Mouse (Mus musculus): ENCODE measurements around the gene Mrtfb. TPM values are rescaled to one million over a fixed set of nuclear protein-coding genes. Genes with fewer than 3 reads are reported as not detected.
A peak's percentile ranks its signal among the peaks of the same experiment; 100 is the strongest.

Mrtfb gene
- polyA plus RNA-seq, 1 experiment from 2014 or later = 32.5 TPM

DNA sequence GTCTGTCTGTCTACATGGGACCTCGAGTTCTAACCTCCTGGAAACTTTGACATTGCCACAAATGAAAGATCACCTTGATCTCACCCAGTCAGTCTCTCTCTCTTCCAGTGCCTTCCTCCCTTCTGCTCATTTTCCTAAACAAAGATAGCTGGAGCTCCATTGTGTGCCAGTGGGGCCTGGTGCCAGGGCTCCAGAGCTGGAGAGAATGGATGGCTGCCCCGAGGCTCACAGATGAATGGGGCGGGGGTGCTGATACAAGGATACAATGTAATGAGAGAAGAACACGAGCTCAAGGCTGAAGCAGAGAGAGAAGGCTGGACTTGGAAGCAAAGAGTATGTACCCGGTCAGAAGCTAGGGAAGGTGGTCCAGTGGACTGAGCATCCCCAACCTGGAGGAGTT is 189.2 kb downstream of the Mrtfb start:
- Histone ChIP-seq H3K9ac (ENCODE audit: low read length) (no peak overlapping the region), H3K4me1 (ENCODE audit: control insufficient read depth, insufficient read depth, low read length) (0 out of 2 replicates have a peak, but pooled peaks cover 2% of the 10 kb centered on the region), H3K36me3 (ENCODE audit: control insufficient read depth, insufficient read depth, low read length) (no peaks in the 10 kb centered on the region), H3K27me3 (ENCODE audit: control insufficient read depth, insufficient read depth, low read length) (peaks cover 24% of the 10 kb centered on the region), H3K27ac (replicated peaks; ENCODE audit: low read depth, low read length) (no peak overlapping the region), H3K9me3 (ENCODE audit: control insufficient read depth, low read length) (no peaks in the 10 kb centered on the region), H3K4me3 (ENCODE audit: low read depth, low read length) (no peak overlapping the region), H3K4me2 (ENCODE audit: low read depth, severe bottlenecking) (no peak overlapping the region)
- no peak for ATAC-seq (ENCODE audit: insufficient number of reproducible peaks, low FRiP score, low TSS enrichment, low read depth)
- 77% methylated on average over 5 of the region's 5 CpGs for WGBS
- DNase-seq (ENCODE audit: low spot score) = no peak

GRCm38 (mm10) chr16:13446488-13446887 is 190.2 kb downstream of the Mrtfb start:
- Histone ChIP-seq H3K27me3 (ENCODE audit: control insufficient read depth, insufficient read depth, low read length) (peaks cover 24% of the 10 kb centered on the region), H3K36me3 (ENCODE audit: control insufficient read depth, insufficient read depth, low read length) (no peaks in the 10 kb centered on the region), H3K4me3 (ENCODE audit: low read depth, low read length) (peak overlapping the region; percentile 69), H3K9ac (ENCODE audit: low read length) (no peak overlapping the region), H3K9me3 (ENCODE audit: control insufficient read depth, low read length) (no peaks in the 10 kb centered on the region), H3K27ac (replicated peaks; ENCODE audit: low read depth, low read length) (no peak overlapping the region), H3K4me1 (ENCODE audit: control insufficient read depth, insufficient read depth, low read length) (0 out of 2 replicates have a peak, but pooled peaks cover 2% of the 10 kb centered on the region), H3K4me2 (ENCODE audit: low read depth, severe bottlenecking) (peak overlapping the region; percentile 100)
- ATAC-seq (ENCODE audit: insufficient number of reproducible peaks, low FRiP score, low TSS enrichment, low read depth) (no peak), DNase-seq (ENCODE audit: low spot score) (no peak)
- WGBS = 17% methylated on average over 15 of the region's 15 CpGs

GRCm38 (mm10) chr16:13446971-13447283 is 190.6 kb downstream of the Mrtfb start:
- peaks cover 24% of the 10 kb centered on the region for H3K27me3 ChIP-seq (ENCODE audit: control insufficient read depth, insufficient read depth, low read length)
- H3K27ac ChIP-seq (replicated peaks; ENCODE audit: low read depth, low read length) = no peak overlapping the region
- no peak overlapping the region for H3K9ac ChIP-seq (ENCODE audit: low read length)
- WGBS = 3% methylated on average over 11 of the region's 11 CpGs
- no peak for ATAC-seq (ENCODE audit: insufficient number of reproducible peaks, low FRiP score, low TSS enrichment, low read depth)
- peak overlapping the region; percentile 69 for H3K4me3 ChIP-seq (ENCODE audit: low read depth, low read length)
- H3K4me1 ChIP-seq (ENCODE audit: control insufficient read depth, insufficient read depth, low read length) = 0 out of 2 replicates have a peak, but pooled peaks cover 2% of the 10 kb centered on the region
- peak overlapping the region; percentile 100 for H3K4me2 ChIP-seq (ENCODE audit: low read depth, severe bottlenecking)
- no peak for DNase-seq (ENCODE audit: low spot score)
- H3K36me3 ChIP-seq (ENCODE audit: control insufficient read depth, insufficient read depth, low read length) = no peaks in the 10 kb centered on the region
- H3K9me3 ChIP-seq (ENCODE audit: control insufficient read depth, low read length) = no peaks in the 10 kb centered on the region

DNA sequence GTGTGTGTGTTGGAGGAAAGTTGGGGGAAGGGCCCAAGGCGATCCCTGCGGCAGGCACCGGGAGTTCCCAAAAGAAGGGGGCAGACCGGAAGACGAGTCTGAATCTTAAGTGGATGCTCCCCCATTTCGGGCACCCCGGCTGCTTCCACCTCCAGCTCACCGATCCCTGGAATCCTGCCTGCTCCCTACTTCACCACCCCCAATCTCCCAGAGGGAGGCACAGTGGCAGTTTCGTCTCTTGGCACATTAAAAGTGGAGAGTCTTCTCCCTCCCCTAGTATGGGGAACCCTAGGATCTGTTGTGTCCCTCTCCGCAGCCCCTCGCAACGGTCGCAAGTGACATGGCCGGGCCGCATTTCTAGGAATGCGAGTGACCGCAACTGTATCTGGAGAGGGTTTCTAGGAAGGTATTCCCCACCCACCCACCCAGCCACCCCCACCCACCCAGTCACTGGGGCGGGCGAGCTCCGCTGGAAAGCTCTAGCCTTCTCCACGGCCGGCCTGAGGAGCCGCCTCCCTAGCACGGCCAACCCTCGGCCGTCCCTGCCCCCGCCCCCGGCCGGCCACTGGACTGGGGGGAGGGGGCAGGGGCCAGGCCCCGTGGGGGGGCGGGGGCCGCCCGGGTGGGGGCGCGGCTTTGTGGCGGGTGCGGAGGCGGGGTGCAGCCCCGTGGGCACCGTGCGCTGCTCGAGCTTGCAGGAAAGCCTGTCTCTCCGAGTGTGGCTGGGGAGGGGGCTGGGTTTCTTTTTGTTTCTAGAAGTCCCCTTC is 191.2 kb downstream of the Mrtfb start:
- Histone ChIP-seq H3K9me3 (ENCODE audit: control insufficient read depth, low read length) (no peaks in the 10 kb centered on the region), H3K36me3 (ENCODE audit: control insufficient read depth, insufficient read depth, low read length) (no peaks in the 10 kb centered on the region), H3K4me2 (ENCODE audit: low read depth, severe bottlenecking) (peak overlapping the region; percentile 100), H3K4me1 (ENCODE audit: control insufficient read depth, insufficient read depth, low read length) (0 out of 2 replicates have a peak, but pooled peaks cover 2% of the 10 kb centered on the region), H3K27ac (replicated peaks; ENCODE audit: low read depth, low read length) (no peak overlapping the region), H3K4me3 (ENCODE audit: low read depth, low read length) (peak overlapping the region; percentile 69), H3K27me3 (ENCODE audit: control insufficient read depth, insufficient read depth, low read length) (peaks cover 24% of the 10 kb centered on the region), H3K9ac (ENCODE audit: low read length) (peak overlapping the region; percentile 65)
- ATAC-seq (ENCODE audit: insufficient number of reproducible peaks, low FRiP score, low TSS enrichment, low read depth) (peak; percentile 74), DNase-seq (ENCODE audit: low spot score) (peak; percentile 66)
- WGBS = under 1% methylated on average over 24 of the region's 43 CpGs

GRCm38 (mm10) chr16:13448051-13448705 is 191.9 kb downstream of the Mrtfb start:
- peak; percentile 53 for DNase-seq (ENCODE audit: low spot score)
- H3K4me3 ChIP-seq (ENCODE audit: low read depth, low read length) = peak overlapping the region; percentile 69
- peak; percentile 55 for ATAC-seq (ENCODE audit: insufficient number of reproducible peaks, low FRiP score, low TSS enrichment, low read depth)
- peak overlapping the region; percentile 100 for H3K4me2 ChIP-seq (ENCODE audit: low read depth, severe bottlenecking)
- H3K9me3 ChIP-seq (ENCODE audit: control insufficient read depth, low read length) = no peaks in the 10 kb centered on the region
- 0 out of 2 replicates have a peak, but pooled peaks cover 2% of the 10 kb centered on the region for H3K4me1 ChIP-seq (ENCODE audit: control insufficient read depth, insufficient read depth, low read length)
- peaks cover 24% of the 10 kb centered on the region for H3K27me3 ChIP-seq (ENCODE audit: control insufficient read depth, insufficient read depth, low read length)
- H3K36me3 ChIP-seq (ENCODE audit: control insufficient read depth, insufficient read depth, low read length) = no peaks in the 10 kb centered on the region
- under 1% methylated on average over 52 of the region's 52 CpGs for WGBS
- H3K9ac ChIP-seq (ENCODE audit: low read length) = peak overlapping the region; percentile 65
- H3K27ac ChIP-seq (replicated peaks; ENCODE audit: low read depth, low read length) = no peak overlapping the region

DNA sequence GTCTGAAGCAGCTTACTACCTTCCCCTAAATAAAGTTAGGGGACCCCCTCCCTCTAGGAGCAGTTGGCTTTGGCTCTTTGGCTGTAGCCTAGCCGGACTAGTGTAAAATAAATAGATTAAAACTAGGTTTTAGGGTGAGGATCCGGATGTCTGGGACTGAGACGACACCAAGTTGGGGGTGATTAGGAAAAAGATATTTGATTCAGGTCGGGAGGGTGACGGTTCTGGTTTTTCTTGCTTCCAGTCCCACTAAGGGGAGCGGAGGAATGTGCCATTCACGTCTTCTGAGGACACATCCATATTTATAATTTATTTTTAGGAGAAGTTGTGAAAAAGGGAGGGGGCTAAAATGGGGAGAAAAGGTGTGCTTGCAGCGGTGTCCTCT is 192.4 kb downstream of the Mrtfb start:
- ATAC-seq (ENCODE audit: insufficient number of reproducible peaks, low FRiP score, low TSS enrichment, low read depth) = no peak

GRCm38 (mm10) chr16:13449491-13449890 is 193.2 kb downstream of the Mrtfb start:
- Histone ChIP-seq H3K9me3 (ENCODE audit: control insufficient read depth, low read length) (no peaks in the 10 kb centered on the region), H3K36me3 (ENCODE audit: control insufficient read depth, insufficient read depth, low read length) (no peaks in the 10 kb centered on the region), H3K27me3 (ENCODE audit: control insufficient read depth, insufficient read depth, low read length) (peaks cover 24% of the 10 kb centered on the region), H3K4me3 (ENCODE audit: low read depth, low read length) (no peak overlapping the region), H3K4me2 (ENCODE audit: low read depth, severe bottlenecking) (no peak overlapping the region; the same call in 1 of the 2 replicates), H3K27ac (replicated peaks; ENCODE audit: low read depth, low read length) (no peak overlapping the region), H3K4me1 (ENCODE audit: control insufficient read depth, insufficient read depth, low read length) (0 out of 2 replicates have a peak, but pooled peaks cover 2% of the 10 kb centered on the region), H3K9ac (ENCODE audit: low read length) (no peak overlapping the region)
- 10% methylated on average over 13 of the region's 13 CpGs for WGBS
- no peak for ATAC-seq (ENCODE audit: insufficient number of reproducible peaks, low FRiP score, low TSS enrichment, low read depth)
- no peak for DNase-seq (ENCODE audit: low spot score)

More for the DNA sequence above, 192.4 kb downstream of the Mrtfb start:
- Histone ChIP-seq H3K4me1 (ENCODE audit: control insufficient read depth, insufficient read depth, low read length) (0 out of 2 replicates have a peak, but pooled peaks cover 2% of the 10 kb centered on the region), H3K9ac (ENCODE audit: low read length) (peak overlapping the region; percentile 65; the same call in 1 of the 2 replicates), H3K4me2 (ENCODE audit: low read depth, severe bottlenecking) (peak overlapping the region; percentile 100), H3K27ac (replicated peaks; ENCODE audit: low read depth, low read length) (no peak overlapping the region), H3K9me3 (ENCODE audit: control insufficient read depth, low read length) (no peaks in the 10 kb centered on the region), H3K4me3 (ENCODE audit: low read depth, low read length) (peak overlapping the region; percentile 69), H3K27me3 (ENCODE audit: control insufficient read depth, insufficient read depth, low read length) (peaks cover 24% of the 10 kb centered on the region), H3K36me3 (ENCODE audit: control insufficient read depth, insufficient read depth, low read length) (no peaks in the 10 kb centered on the region)
- no peak for DNase-seq (ENCODE audit: low spot score)
- WGBS = 9% methylated on average over 8 of the region's 8 CpGs

DNA sequence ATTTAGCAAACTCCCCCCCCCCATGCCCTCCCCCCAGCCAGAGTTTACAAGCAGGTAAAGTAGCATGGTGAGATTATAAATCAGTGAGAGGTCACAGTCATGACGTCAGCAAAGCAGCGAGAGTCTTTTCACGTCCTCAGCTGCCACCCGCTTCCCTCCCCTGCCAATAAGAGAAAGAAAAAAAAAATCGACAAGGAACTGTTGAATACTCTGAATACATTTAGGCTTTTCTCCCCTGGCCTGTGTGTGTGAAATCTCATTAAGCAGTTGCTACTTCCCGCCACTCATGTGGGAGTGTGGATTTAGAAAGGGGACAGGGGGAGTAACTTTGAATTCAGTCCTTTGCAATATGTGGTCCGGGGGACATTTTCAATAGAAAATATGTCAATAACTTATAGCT is 194.6 kb downstream of the Mrtfb start:
- no peak overlapping the region for H3K4me2 ChIP-seq (ENCODE audit: low read depth, severe bottlenecking)
- DNase-seq (ENCODE audit: low spot score) = no peak
- no peak overlapping the region for H3K9ac ChIP-seq (ENCODE audit: low read length)
- no peak overlapping the region for H3K4me3 ChIP-seq (ENCODE audit: low read depth, low read length)
- H3K36me3 ChIP-seq (ENCODE audit: control insufficient read depth, insufficient read depth, low read length) = no peaks in the 10 kb centered on the region
- H3K27ac ChIP-seq (replicated peaks; ENCODE audit: low read depth, low read length) = no peak overlapping the region
- 0 out of 2 replicates have a peak, but pooled peaks cover 2% of the 10 kb centered on the region for H3K4me1 ChIP-seq (ENCODE audit: control insufficient read depth, insufficient read depth, low read length)
- WGBS = 33% methylated on average over 7 of the region's 7 CpGs
- peaks cover 24% of the 10 kb centered on the region for H3K27me3 ChIP-seq (ENCODE audit: control insufficient read depth, insufficient read depth, low read length)
- no peak for ATAC-seq (ENCODE audit: insufficient number of reproducible peaks, low FRiP score, low TSS enrichment, low read depth)
- H3K9me3 ChIP-seq (ENCODE audit: control insufficient read depth, low read length) = no peaks in the 10 kb centered on the region
